Mouse (Mus musculus): ENCODE measurements around the gene Adam19. TPM values are rescaled to one million over a fixed set of nuclear protein-coding genes. Genes with fewer than 3 reads are reported as not detected.
A peak's percentile ranks its signal among the peaks of the same experiment; 100 is the strongest.

Gene Adam19
- polyA plus RNA-seq (2015; fragmentation: Nextera tagmentation; extraction: Ambion mirVana) = 6.5 and 8.1 TPM in 2 replicates

DNA sequence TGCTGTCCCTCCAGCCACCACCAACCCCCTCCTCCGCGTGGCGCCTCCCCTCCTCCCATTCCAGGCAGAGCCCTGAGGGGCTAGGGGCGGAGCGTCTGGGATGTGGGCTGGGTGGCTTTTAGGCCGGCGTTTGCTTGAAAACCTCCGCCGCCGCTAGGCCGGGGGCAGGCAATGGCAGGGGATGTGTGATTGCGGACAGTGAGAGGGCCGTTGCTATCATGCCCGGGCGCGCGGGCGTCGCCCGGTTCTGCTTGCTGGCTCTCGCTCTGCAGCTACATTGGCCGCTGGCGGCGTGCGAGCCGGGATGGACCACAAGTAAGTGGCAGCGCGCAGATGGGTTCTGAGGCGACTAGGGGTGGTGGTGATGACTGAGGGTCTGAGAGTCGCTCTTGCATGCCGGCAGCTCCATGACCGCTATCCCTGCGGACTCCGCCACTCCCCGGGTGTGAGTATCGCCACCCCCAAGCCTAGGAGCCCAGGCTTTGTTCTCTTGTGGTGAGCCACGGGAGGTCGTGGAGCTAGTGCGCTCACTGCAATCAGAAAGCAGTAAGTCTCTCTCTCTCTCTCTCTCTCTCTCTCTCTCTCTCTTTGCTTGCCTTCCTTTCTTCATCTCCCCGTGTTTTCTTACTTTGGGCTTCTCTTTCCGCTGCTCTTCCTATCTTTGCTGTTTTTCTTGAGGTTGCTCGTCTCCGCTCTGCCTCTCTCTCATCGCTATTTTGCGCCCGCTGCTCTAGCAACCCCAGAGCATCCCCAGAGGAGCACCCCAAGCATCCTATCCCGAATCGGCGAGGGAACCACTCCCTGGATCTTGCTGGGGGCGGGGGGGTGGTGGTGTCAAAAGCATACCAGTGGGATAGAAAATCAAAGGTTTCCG is at the start of gene Adam19:
Gene Adam19, plus strand, starts transcription at position 97 of the 874 bp plus-strand sequence.
- Histone ChIP-seq H3K27me3 (ENCODE audit: insufficient read depth, low read length) (no peaks in the 10 kb centered on the region), H3K4me1 (replicated peaks; ENCODE audit: insufficient read depth, low read length) (0 out of 2 replicates have a peak, but pooled peaks cover 8% of the 10 kb centered on the region), H3K4me3 (replicated peaks; ENCODE audit: low read depth, low read length) (peak within 1 kb of the TSS; percentile 55), H3K36me3 (ENCODE audit: insufficient read depth, low read length) (no peaks in the 10 kb centered on the region), H3K4me2 (ENCODE audit: low read length) (peak within 1 kb of the TSS; percentile 64), H3K9ac (ENCODE audit: low read depth, low read length) (peak within 1 kb of the TSS; percentile 78), H3K9me3 (replicated peaks; ENCODE audit: low read length) (no peaks in the 10 kb centered on the region), H3K27ac (peak within 1 kb of the TSS; percentile 85)
- TF ChIP-seq CTCF (IDR thresholded peaks at IDR 0.05; ENCODE audit: low read depth) = peak; percentile 16; the same call in 1 of the 2 replicates
- DNase-seq (ENCODE audit: low spot score) = peak; percentile 91
- under 1% methylated on average over 49 of the region's 51 CpGs for WGBS
- peak; percentile 77 for ATAC-seq (replicated peaks; ENCODE audit: low FRiP score, low read depth)

DNA sequence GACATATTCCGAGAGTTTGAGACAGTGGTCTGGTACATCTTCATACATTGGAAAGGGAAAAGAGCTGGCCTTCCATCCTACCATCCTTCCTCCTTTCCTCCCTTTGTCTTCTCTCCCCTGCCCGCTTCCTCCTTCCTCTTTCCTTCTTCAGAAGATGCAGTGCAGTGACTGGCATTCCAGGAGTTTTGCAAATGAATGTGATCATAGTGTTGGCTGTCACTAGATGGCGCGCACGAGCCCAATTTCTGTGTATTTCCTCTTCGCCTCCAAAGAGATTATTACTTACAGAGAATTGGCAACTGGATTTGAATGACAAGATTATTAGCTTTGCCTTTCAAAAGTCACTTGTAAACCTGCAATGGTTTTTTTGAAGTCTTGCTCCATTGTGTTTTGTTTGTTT is 39.7 kb upstream of the Adam19 start:
- peak; percentile 86 for DNase-seq (ENCODE audit: low spot score)
- peak; percentile 87 for TF ChIP-seq CTCF (IDR thresholded peaks at IDR 0.05; ENCODE audit: low read depth)
- WGBS = 22% methylated on average over 6 of the region's 6 CpGs
- no peak overlapping the region for H3K27ac ChIP-seq
- H3K4me1 ChIP-seq (replicated peaks; ENCODE audit: insufficient read depth, low read length) = no peaks in the 10 kb centered on the region
- no peaks in the 10 kb centered on the region for H3K27me3 ChIP-seq (ENCODE audit: insufficient read depth, low read length)
- H3K9ac ChIP-seq (ENCODE audit: low read depth, low read length) = no peak overlapping the region
- no peak overlapping the region for H3K4me3 ChIP-seq (replicated peaks; ENCODE audit: low read depth, low read length)
- no peak overlapping the region for H3K4me2 ChIP-seq (ENCODE audit: low read length)
- no peaks in the 10 kb centered on the region for H3K9me3 ChIP-seq (replicated peaks; ENCODE audit: low read length)
- ATAC-seq (replicated peaks; ENCODE audit: low FRiP score, low read depth) = no peak
- no peaks in the 10 kb centered on the region for H3K36me3 ChIP-seq (ENCODE audit: insufficient read depth, low read length)

- H3K4me3 ChIP-seq (replicated peaks; ENCODE audit: low read depth, low read length) = no peak overlapping the region
- no peak overlapping the region for H3K4me2 ChIP-seq (ENCODE audit: low read length)
- no peaks in the 10 kb centered on the region for H3K4me1 ChIP-seq (replicated peaks; ENCODE audit: insufficient read depth, low read length)
- H3K9me3 ChIP-seq (replicated peaks; ENCODE audit: low read length) = no peaks in the 10 kb centered on the region
- DNase-seq (ENCODE audit: low spot score) = no peak
- ATAC-seq (replicated peaks; ENCODE audit: low FRiP score, low read depth) = no peak
- no peaks in the 10 kb centered on the region for H3K27me3 ChIP-seq (ENCODE audit: insufficient read depth, low read length)
- TF ChIP-seq CTCF (IDR thresholded peaks at IDR 0.05; ENCODE audit: low read depth) = no peak
- H3K36me3 ChIP-seq (ENCODE audit: insufficient read depth, low read length) = no peaks in the 10 kb centered on the region
- no peak overlapping the region for H3K9ac ChIP-seq (ENCODE audit: low read depth, low read length)
- H3K27ac ChIP-seq = no peak overlapping the region
- 91% methylated on average over 1 of the region's 1 CpGs for WGBS
Observed at GRCm38 (mm10) chr11:46020246-46020645, 35.5 kb upstream of the Adam19 start.

DNA sequence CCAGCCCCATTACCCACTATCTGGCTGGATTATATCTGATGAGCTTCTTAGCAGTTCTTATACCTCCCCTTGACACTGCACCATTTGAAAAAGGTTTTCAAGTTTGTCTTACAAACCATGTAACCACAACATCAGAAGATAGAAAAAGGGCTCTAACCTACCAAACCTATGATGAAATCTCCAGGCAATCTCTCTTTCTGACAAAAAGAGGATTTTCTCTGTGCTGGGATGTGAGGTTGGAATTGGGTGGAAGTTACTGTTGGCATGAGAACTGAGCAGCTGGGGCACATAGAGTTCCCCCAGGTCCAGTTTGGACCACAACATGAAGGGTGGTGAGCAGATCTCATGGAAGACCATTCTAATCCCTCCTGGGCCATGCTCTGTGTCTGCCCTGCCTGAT is 33.9 kb upstream of the Adam19 start:
- Histone ChIP-seq H3K27ac (no peak overlapping the region), H3K4me3 (replicated peaks; ENCODE audit: low read depth, low read length) (no peak overlapping the region), H3K9me3 (replicated peaks; ENCODE audit: low read length) (no peaks in the 10 kb centered on the region), H3K4me1 (replicated peaks; ENCODE audit: insufficient read depth, low read length) (no peaks in the 10 kb centered on the region), H3K4me2 (ENCODE audit: low read length) (no peak overlapping the region), H3K36me3 (ENCODE audit: insufficient read depth, low read length) (no peaks in the 10 kb centered on the region), H3K27me3 (ENCODE audit: insufficient read depth, low read length) (no peaks in the 10 kb centered on the region), H3K9ac (ENCODE audit: low read depth, low read length) (no peak overlapping the region)
- TF ChIP-seq CTCF (IDR thresholded peaks at IDR 0.05; ENCODE audit: low read depth) = no peak
- DNase-seq (ENCODE audit: low spot score) (no peak), ATAC-seq (replicated peaks; ENCODE audit: low FRiP score, low read depth) (no peak)

GRCm38 (mm10) chr11:46022983-46023382 is 32.8 kb upstream of the Adam19 start:
- DNase-seq (ENCODE audit: low spot score) (no peak), ATAC-seq (replicated peaks; ENCODE audit: low FRiP score, low read depth) (no peak)
- no peak overlapping the region for H3K4me3 ChIP-seq (replicated peaks; ENCODE audit: low read depth, low read length)
- no peak overlapping the region for H3K4me2 ChIP-seq (ENCODE audit: low read length)
- H3K9me3 ChIP-seq (replicated peaks; ENCODE audit: low read length) = no peaks in the 10 kb centered on the region
- H3K9ac ChIP-seq (ENCODE audit: low read depth, low read length) = no peak overlapping the region
- 66% methylated on average over 6 of the region's 6 CpGs for WGBS
- no peaks in the 10 kb centered on the region for H3K27me3 ChIP-seq (ENCODE audit: insufficient read depth, low read length)
- no peak overlapping the region for H3K27ac ChIP-seq
- TF ChIP-seq CTCF (IDR thresholded peaks at IDR 0.05; ENCODE audit: low read depth) = no peak
- H3K4me1 ChIP-seq (replicated peaks; ENCODE audit: insufficient read depth, low read length) = no peaks in the 10 kb centered on the region
- H3K36me3 ChIP-seq (ENCODE audit: insufficient read depth, low read length) = no peaks in the 10 kb centered on the region

GRCm38 (mm10) chr11:46025962-46026392 is 29.8 kb upstream of the Adam19 start:
- Histone ChIP-seq H3K27me3 (ENCODE audit: insufficient read depth, low read length) (no peaks in the 10 kb centered on the region), H3K36me3 (ENCODE audit: insufficient read depth, low read length) (no peaks in the 10 kb centered on the region), H3K4me2 (ENCODE audit: low read length) (no peak overlapping the region), H3K4me1 (replicated peaks; ENCODE audit: insufficient read depth, low read length) (no peaks in the 10 kb centered on the region), H3K27ac (no peak overlapping the region), H3K4me3 (replicated peaks; ENCODE audit: low read depth, low read length) (no peak overlapping the region), H3K9me3 (replicated peaks; ENCODE audit: low read length) (no peaks in the 10 kb centered on the region), H3K9ac (ENCODE audit: low read depth, low read length) (no peak overlapping the region)
- no peak for TF ChIP-seq CTCF (IDR thresholded peaks at IDR 0.05; ENCODE audit: low read depth)
- WGBS = 21% methylated on average over 7 of the region's 7 CpGs
- peak; percentile 49 for DNase-seq (ENCODE audit: low spot score)
- no peak for ATAC-seq (replicated peaks; ENCODE audit: low FRiP score, low read depth)
